Mouse (Mus musculus): ENCODE measurements at regions not wholly inside any gene's neighbourhood (a gene's known extent, or its start where the extent isn't known, plus 50 kb on each side); places are given as distances from the start of the nearest gene placed in this dataset.
"Not testable (repeated sequence)": the region's sequence is repeated elsewhere in the genome, so short reads cannot be mapped to it uniquely, and the experiment has no call there.

- Histone ChIP-seq H3K4me2 (replicated peaks; ENCODE audit: low read depth, low read length) (no peak overlapping the region), H3K36me3 (ENCODE audit: control insufficient read depth, insufficient read depth, low read length) (no peaks in the 10 kb centered on the region), H3K4me3 (ENCODE audit: low read depth, low read length) (no peak overlapping the region), H3K9ac (ENCODE audit: low read depth, low read length) (no peak overlapping the region), H3K9me3 (ENCODE audit: control insufficient read depth, low read length) (no peaks in the 10 kb centered on the region), H3K4me1 (replicated peaks; ENCODE audit: control insufficient read depth, insufficient read depth, low read length) (no peaks in the 10 kb centered on the region), H3K27me3 (ENCODE audit: control insufficient read depth, insufficient read depth, low read length) (no peaks in the 10 kb centered on the region), H3K27ac (ENCODE audit: low read depth, low read length) (no peak overlapping the region)
- no peak for ATAC-seq (ENCODE audit: low FRiP score)
- 89% methylated on average over 8 of the region's 8 CpGs for WGBS
- DNase-seq (ENCODE audit: low spot score) = no peak
Measured at GRCm38 (mm10) chr13:52120795-52121194, 274.3 kb downstream of the Gadd45g start.

GRCm38 (mm10) chr13:52125037-52125436 is 278.6 kb downstream of the Gadd45g start:
- no peaks in the 10 kb centered on the region for H3K27me3 ChIP-seq (ENCODE audit: control insufficient read depth, insufficient read depth, low read length)
- ATAC-seq (ENCODE audit: low FRiP score) (no peak), DNase-seq (ENCODE audit: low spot score) (no peak)
- H3K9me3 ChIP-seq (ENCODE audit: control insufficient read depth, low read length) = no peaks in the 10 kb centered on the region
- H3K4me1 ChIP-seq (replicated peaks; ENCODE audit: control insufficient read depth, insufficient read depth, low read length) = no peaks in the 10 kb centered on the region
- H3K27ac ChIP-seq (ENCODE audit: low read depth, low read length) = no peak overlapping the region
- no peak overlapping the region for H3K4me3 ChIP-seq (ENCODE audit: low read depth, low read length)
- 82% methylated on average over 4 of the region's 4 CpGs for WGBS
- no peaks in the 10 kb centered on the region for H3K36me3 ChIP-seq (ENCODE audit: control insufficient read depth, insufficient read depth, low read length)
- H3K4me2 ChIP-seq (replicated peaks; ENCODE audit: low read depth, low read length) = no peak overlapping the region
- no peak overlapping the region for H3K9ac ChIP-seq (ENCODE audit: low read depth, low read length)

DNA sequence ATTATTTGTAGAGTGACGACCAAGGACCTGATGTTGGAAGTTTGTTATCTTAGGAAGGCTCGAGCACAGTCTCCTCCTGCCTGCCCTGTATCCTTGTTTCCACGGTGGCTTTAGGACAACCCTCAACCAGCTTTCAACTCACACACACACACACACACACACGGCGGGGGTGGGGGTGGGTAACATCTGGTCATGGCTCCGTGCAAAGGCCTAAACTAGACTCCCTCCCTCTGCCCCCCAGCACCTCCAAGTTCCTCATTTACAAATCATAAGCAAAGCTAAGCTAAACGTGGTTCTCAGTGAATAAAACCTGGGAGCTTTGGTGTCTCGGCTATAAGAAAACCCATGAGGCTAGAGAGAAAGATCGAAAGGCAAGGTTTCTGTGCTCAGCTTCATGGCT is 281.3 kb downstream of the Gadd45g start:
- H3K4me2 ChIP-seq (replicated peaks; ENCODE audit: low read depth, low read length) = no peak overlapping the region
- no peaks in the 10 kb centered on the region for H3K36me3 ChIP-seq (ENCODE audit: control insufficient read depth, insufficient read depth, low read length)
- no peaks in the 10 kb centered on the region for H3K4me1 ChIP-seq (replicated peaks; ENCODE audit: control insufficient read depth, insufficient read depth, low read length)
- no peak overlapping the region for H3K27ac ChIP-seq (ENCODE audit: low read depth, low read length)
- DNase-seq (ENCODE audit: low spot score) (no peak), ATAC-seq (ENCODE audit: low FRiP score) (no peak)
- WGBS = 84% methylated on average over 9 of the region's 9 CpGs
- no peaks in the 10 kb centered on the region for H3K27me3 ChIP-seq (ENCODE audit: control insufficient read depth, insufficient read depth, low read length)
- H3K9me3 ChIP-seq (ENCODE audit: control insufficient read depth, low read length) = no peaks in the 10 kb centered on the region
- H3K9ac ChIP-seq (ENCODE audit: low read depth, low read length) = no peak overlapping the region
- no peak overlapping the region for H3K4me3 ChIP-seq (ENCODE audit: low read depth, low read length)

DNA sequence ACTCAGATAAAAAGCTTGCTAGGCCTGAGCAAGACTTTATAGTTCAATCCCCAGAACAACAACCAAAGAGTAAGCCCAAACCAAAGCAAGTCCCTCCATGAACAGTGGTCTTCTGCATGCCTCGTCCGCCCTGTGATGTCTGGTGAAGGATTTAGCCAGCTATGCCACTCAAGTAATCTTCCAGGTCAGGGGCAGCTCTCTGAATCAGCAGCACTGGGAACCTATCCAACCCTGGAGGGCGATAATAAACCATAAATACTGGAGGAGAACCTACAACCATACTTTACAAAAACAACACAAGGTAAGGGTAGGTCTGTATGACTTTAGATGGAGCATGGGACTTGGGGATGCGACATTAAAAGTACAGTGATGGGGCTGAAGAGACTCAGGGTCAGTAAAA is 283.0 kb downstream of the Gadd45g start:
- Histone ChIP-seq H3K27ac (ENCODE audit: low read depth, low read length) (no peak overlapping the region), H3K9ac (ENCODE audit: low read depth, low read length) (no peak overlapping the region), H3K4me3 (ENCODE audit: low read depth, low read length) (no peak overlapping the region), H3K4me2 (replicated peaks; ENCODE audit: low read depth, low read length) (no peak overlapping the region), H3K9me3 (ENCODE audit: control insufficient read depth, low read length) (no peaks in the 10 kb centered on the region), H3K27me3 (ENCODE audit: control insufficient read depth, insufficient read depth, low read length) (no peaks in the 10 kb centered on the region), H3K36me3 (ENCODE audit: control insufficient read depth, insufficient read depth, low read length) (no peaks in the 10 kb centered on the region), H3K4me1 (replicated peaks; ENCODE audit: control insufficient read depth, insufficient read depth, low read length) (no peaks in the 10 kb centered on the region)
- no peak for DNase-seq (ENCODE audit: low spot score)
- no peak for ATAC-seq (ENCODE audit: low FRiP score)
- 84% methylated on average over 4 of the region's 4 CpGs for WGBS

GRCm38 (mm10) chr13:52133202-52133601 is 286.7 kb downstream of the Gadd45g start:
- Histone ChIP-seq H3K27me3 (ENCODE audit: control insufficient read depth, insufficient read depth, low read length) (no peaks in the 10 kb centered on the region), H3K4me1 (replicated peaks; ENCODE audit: control insufficient read depth, insufficient read depth, low read length) (no peaks in the 10 kb centered on the region), H3K4me3 (ENCODE audit: low read depth, low read length) (no peak overlapping the region), H3K27ac (ENCODE audit: low read depth, low read length) (no peak overlapping the region), H3K9ac (ENCODE audit: low read depth, low read length) (no peak overlapping the region), H3K36me3 (ENCODE audit: control insufficient read depth, insufficient read depth, low read length) (no peaks in the 10 kb centered on the region), H3K4me2 (replicated peaks; ENCODE audit: low read depth, low read length) (no peak overlapping the region), H3K9me3 (ENCODE audit: control insufficient read depth, low read length) (no peaks in the 10 kb centered on the region)
- no peak for DNase-seq (ENCODE audit: low spot score)
- no peak for ATAC-seq (ENCODE audit: low FRiP score)
- WGBS = 68% methylated on average over 3 of the region's 3 CpGs

DNA sequence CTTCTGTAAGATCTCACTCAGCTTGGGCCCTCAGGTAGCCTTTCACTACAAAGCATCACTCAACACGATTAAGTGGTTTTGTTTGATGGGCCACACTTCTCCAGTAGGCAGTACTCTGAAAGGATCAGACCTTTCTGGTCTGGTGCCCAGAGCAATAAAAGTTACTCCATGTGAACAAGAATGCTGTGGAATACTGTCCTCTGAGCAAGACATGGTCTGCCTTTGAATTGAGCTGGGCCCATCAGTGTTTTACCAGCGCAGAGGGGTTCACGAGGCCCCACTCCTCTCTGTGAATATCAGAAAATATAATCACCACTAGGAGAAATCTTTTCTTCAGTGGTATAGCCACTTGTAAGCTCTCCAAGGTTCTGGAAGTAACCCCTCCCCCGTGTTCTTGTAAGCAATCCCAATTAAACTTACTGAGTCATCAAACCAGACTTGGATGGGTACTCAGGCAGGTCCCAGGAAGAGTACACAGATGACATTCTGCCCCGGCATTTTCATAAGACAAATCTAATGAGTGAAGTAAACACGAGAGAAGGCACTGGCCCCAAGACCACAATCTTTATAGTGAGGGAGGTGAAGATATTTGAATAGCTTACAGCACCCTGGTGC is 292.0 kb downstream of the Gadd45g start:
- no peaks in the 10 kb centered on the region for H3K4me1 ChIP-seq (replicated peaks; ENCODE audit: control insufficient read depth, insufficient read depth, low read length)
- H3K36me3 ChIP-seq (ENCODE audit: control insufficient read depth, insufficient read depth, low read length) = no peaks in the 10 kb centered on the region
- H3K27me3 ChIP-seq (ENCODE audit: control insufficient read depth, insufficient read depth, low read length) = no peaks in the 10 kb centered on the region
- no peaks in the 10 kb centered on the region for H3K9me3 ChIP-seq (ENCODE audit: control insufficient read depth, low read length)
- WGBS = 86% methylated on average over 6 of the region's 6 CpGs
- no peak overlapping the region for H3K27ac ChIP-seq (ENCODE audit: low read depth, low read length)
- no peak overlapping the region for H3K9ac ChIP-seq (ENCODE audit: low read depth, low read length)
- H3K4me3 ChIP-seq (ENCODE audit: low read depth, low read length) = no peak overlapping the region
- DNase-seq (ENCODE audit: low spot score) (no peak), ATAC-seq (ENCODE audit: low FRiP score) (no peak)
- no peak overlapping the region for H3K4me2 ChIP-seq (replicated peaks; ENCODE audit: low read depth, low read length)

DNA sequence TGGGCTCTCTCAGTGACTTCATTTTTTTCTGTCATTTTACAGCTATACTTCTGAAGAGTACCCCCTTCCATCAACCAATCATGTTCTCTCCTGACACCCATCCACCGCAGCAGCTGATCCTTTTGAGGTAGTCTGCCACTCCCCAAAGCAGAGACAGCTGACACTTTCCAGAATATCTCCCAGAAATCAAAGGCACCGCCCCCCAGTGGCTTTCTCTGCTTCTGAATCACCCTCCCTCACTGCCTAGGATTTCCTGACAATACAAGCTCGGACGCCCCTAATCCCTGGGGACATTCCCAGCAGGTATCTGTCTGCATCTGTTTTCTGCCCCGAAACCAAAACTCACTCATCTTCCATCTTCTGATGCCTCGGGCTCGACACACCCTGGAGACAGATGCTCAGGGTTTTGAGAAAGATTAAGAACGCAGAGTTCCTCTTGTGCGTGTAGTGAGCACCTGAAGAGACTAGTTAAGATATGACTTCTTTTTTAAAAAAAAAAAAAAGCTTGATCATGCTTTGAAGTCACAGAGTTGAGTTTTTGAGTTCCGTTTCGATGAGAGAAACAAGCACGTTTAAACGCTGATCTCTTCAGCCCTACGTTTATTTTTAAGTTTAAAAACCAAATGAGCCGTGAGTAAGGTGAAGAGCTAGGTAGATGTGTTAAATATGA is 292.8 kb downstream of the Gadd45g start:
- Histone ChIP-seq H3K27ac (ENCODE audit: low read depth, low read length) (no peak overlapping the region), H3K4me2 (replicated peaks; ENCODE audit: low read depth, low read length) (no peak overlapping the region), H3K4me3 (ENCODE audit: low read depth, low read length) (no peak overlapping the region), H3K9me3 (ENCODE audit: control insufficient read depth, low read length) (no peaks in the 10 kb centered on the region), H3K9ac (ENCODE audit: low read depth, low read length) (no peak overlapping the region), H3K4me1 (replicated peaks; ENCODE audit: control insufficient read depth, insufficient read depth, low read length) (no peaks in the 10 kb centered on the region), H3K27me3 (ENCODE audit: control insufficient read depth, insufficient read depth, low read length) (no peaks in the 10 kb centered on the region), H3K36me3 (ENCODE audit: control insufficient read depth, insufficient read depth, low read length) (no peaks in the 10 kb centered on the region)
- DNase-seq (ENCODE audit: low spot score) (no peak), ATAC-seq (ENCODE audit: low FRiP score) (no peak)
- 36% methylated on average over 15 of the region's 15 CpGs for WGBS

DNA sequence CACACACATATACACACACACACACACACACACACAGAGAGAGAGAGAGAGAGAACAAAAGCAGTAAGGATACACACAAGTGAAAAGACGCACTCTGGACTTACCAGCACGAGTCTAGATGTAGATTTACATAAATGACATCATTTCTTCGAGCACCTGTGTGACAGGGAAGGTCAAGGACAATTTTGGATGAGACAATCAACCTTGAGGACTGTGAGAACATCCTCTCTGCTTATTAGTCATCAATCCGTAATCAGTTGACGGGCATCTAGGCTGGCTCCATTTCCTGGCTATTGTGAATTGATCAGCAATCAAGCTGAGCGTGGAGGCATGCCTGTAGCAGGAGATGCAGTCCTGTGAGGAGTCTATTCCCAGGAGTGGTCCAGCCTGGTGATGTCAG is 293.7 kb downstream of the Gadd45g start:
- 70% methylated on average over 6 of the region's 6 CpGs for WGBS
- DNase-seq (ENCODE audit: low spot score) = no peak
- Histone ChIP-seq H3K4me1 (replicated peaks; ENCODE audit: control insufficient read depth, insufficient read depth, low read length) (no peaks in the 10 kb centered on the region), H3K4me2 (replicated peaks; ENCODE audit: low read depth, low read length) (no peak overlapping the region), H3K9me3 (ENCODE audit: control insufficient read depth, low read length) (no peaks in the 10 kb centered on the region), H3K27me3 (ENCODE audit: control insufficient read depth, insufficient read depth, low read length) (no peaks in the 10 kb centered on the region), H3K4me3 (ENCODE audit: low read depth, low read length) (no peak overlapping the region), H3K9ac (ENCODE audit: low read depth, low read length) (no peak overlapping the region), H3K27ac (ENCODE audit: low read depth, low read length) (no peak overlapping the region), H3K36me3 (ENCODE audit: control insufficient read depth, insufficient read depth, low read length) (no peaks in the 10 kb centered on the region)
- no peak for ATAC-seq (ENCODE audit: low FRiP score)

DNA sequence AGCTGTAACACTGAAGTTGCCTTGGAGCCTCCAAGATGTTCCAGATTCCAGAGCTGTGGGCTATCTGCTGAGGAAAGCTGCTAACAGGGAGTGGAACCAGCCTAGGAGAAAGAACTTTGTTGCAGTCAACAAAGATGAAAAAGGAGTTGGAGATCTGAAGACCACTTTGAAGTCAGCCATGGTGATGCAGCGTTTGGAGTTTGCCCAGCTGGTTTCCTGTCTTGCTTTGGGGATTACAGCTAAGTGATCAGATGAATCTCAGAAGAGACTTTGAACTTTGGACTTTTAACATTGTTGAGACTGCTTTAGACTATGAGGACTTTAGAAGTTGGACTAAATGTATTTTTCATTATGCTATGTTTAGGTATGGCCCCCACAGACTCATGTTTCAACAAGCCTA is 297.6 kb downstream of the Gadd45g start:
- not testable (repeated sequence) for H3K9ac ChIP-seq (ENCODE audit: low read depth, low read length); H3K9me3 ChIP-seq (ENCODE audit: control insufficient read depth, low read length); ATAC-seq (ENCODE audit: low FRiP score); H3K27me3 ChIP-seq (ENCODE audit: control insufficient read depth, insufficient read depth, low read length); H3K4me2 ChIP-seq (replicated peaks; ENCODE audit: low read depth, low read length); DNase-seq (ENCODE audit: low spot score); H3K4me3 ChIP-seq (ENCODE audit: low read depth, low read length); H3K36me3 ChIP-seq (ENCODE audit: control insufficient read depth, insufficient read depth, low read length); H3K4me1 ChIP-seq (replicated peaks; ENCODE audit: control insufficient read depth, insufficient read depth, low read length); H3K27ac ChIP-seq (ENCODE audit: low read depth, low read length)
- 75% methylated on average over 1 of the region's 1 CpGs for WGBS

Data from hindbrain, embryonic 11.5 days (tissue).